Mouse (Mus musculus) stomach, postnatal 0 days (tissue): Measurements from ENCODE around the gene Sgms1. TPM values are rescaled to one million over a fixed set of nuclear protein-coding genes. Genes with fewer than 3 reads are reported as not detected.

ENCODE experiments used
- ATAC-seq: fragments of 200-750 bp; cut with Nextera tagmentation; 2 replicates; pipeline ENCODE4 v1.8.0; 2017; ENCODE audit not compliant: low FRiP score, low TSS enrichment
- DNase-seq: peaks from one replicate; pipeline ENCODE4 v3.0.0-alpha.2; 2016; ENCODE audit warnings: low spot score
- H3K27ac ChIP-seq: fragments of 300-500 bp; sonication (generic); replicated peaks from 2 replicates; pipeline ENCODE4 v1.5.1; 2014; ENCODE audit warnings: mild to moderate bottlenecking, control low read depth
- H3K27me3 ChIP-seq: fragments of 300-500 bp; sonication (generic); 2 replicates; pipeline ENCODE4 v1.6.1; 2014; ENCODE audit warnings: low read length; ENCODE audit not compliant: control insufficient read depth, insufficient read depth
- H3K36me3 ChIP-seq: fragments of 300-500 bp; sonication (generic); 2 replicates; pipeline ENCODE4 v1.6.1; 2014; ENCODE audit warnings: low read length, mixed read lengths; ENCODE audit not compliant: control insufficient read depth, insufficient read depth
- H3K4me1 ChIP-seq: fragments of 300-500 bp; sonication (generic); replicated peaks from 2 replicates; pipeline ENCODE4 v1.6.1; 2014; ENCODE audit warnings: antibody characterized with exemption; ENCODE audit not compliant: control insufficient read depth, insufficient read depth
- H3K4me2 ChIP-seq: fragments of 300-500 bp; sonication (generic); replicated peaks from 2 replicates; pipeline ENCODE4 v1.6.1; 2014; ENCODE audit warnings: low read depth, mild to moderate bottlenecking, control low read depth, moderate library complexity
- H3K4me3 ChIP-seq: fragments of 300-500 bp; sonication (generic); 2 replicates; pipeline ENCODE4 v1.5.1; 2014; ENCODE audit warnings: low read depth, low read length, control low read depth
- H3K9ac ChIP-seq: fragments of 300-500 bp; sonication (generic); 2 replicates; pipeline ENCODE4 v1.6.1; 2014; ENCODE audit warnings: mild to moderate bottlenecking, low read length, control low read depth, mixed read lengths
- H3K9me3 ChIP-seq: fragments of 300-500 bp; sonication (generic); 2 replicates; pipeline ENCODE4 v1.6.1; 2016; ENCODE audit warnings: low read length; ENCODE audit not compliant: control insufficient read depth
- CTCF ChIP-seq: IDR thresholded peaks from 2 replicates; pipeline ENCODE4 v1.5.1; 2016; ENCODE audit warnings: antibody characterized with exemption, low read depth, mild to moderate bottlenecking, moderate library complexity
- EP300 ChIP-seq: optimal IDR thresholded peaks from 2 replicates; pipeline ENCODE3; 2016; ENCODE audit warnings: antibody characterized with exemption
- WGBS: fragments of 180-500 bp; shearing (Covaris S2); extraction: QIAGEN DNeasy Blood & Tissue Kit; methylation state at CpG from one replicate; pipeline ENCODE4 v1.1.7; 2014; 5-methylcytosine and 5-hydroxymethylcytosine counted together
- polyA plus RNA-seq: library from polyadenylated mRNA; unstranded; fragments of >200 nt; fragmentation: Nextera tagmentation; extraction: Ambion mirVana; gene quantifications from 2 replicates; pipeline ENCODE4 v1.2.1, GENCODE M21; 2015

The Sgms1 gene
- polyA plus RNA-seq, 1 experiment from 2014 or later = 29.3 TPM

DNA sequence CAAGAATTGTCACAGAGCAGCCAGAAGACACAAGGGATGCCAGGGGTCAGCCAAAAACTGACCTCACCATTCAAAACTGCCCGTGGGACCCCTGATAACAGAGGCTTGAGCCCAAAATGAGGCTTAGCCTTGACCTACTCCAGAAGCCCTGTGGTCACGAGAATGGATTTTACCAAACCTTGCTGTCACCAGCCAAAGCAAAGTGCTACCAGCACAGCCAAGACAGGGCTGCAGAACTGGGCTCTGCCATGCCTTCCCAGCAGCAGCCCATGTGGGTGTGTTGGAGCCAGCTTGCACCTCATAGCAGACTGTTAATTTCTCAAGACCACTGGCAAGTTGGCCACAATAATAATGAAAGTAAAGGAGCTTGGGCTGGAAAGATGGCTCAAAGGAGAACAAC, 168.5 kb downstream of the Sgms1 start:
- WGBS = 70% methylated on average over 2 of the region's 2 CpGs
- no peak overlapping the region for H3K27ac ChIP-seq
- no peaks in the 10 kb centered on the region for H3K4me1 ChIP-seq
- TF ChIP-seq EP300 = no peak
- no peak for TF ChIP-seq CTCF
- H3K9ac ChIP-seq = no peak overlapping the region
- ATAC-seq (no peak), DNase-seq (no peak)
- no peaks in the 10 kb centered on the region for H3K9me3 ChIP-seq
- no peak overlapping the region for H3K4me2 ChIP-seq
- no peaks in the 10 kb centered on the region for H3K36me3 ChIP-seq
- H3K4me3 ChIP-seq = no peak overlapping the region
- H3K27me3 ChIP-seq = no peaks in the 10 kb centered on the region

DNA sequence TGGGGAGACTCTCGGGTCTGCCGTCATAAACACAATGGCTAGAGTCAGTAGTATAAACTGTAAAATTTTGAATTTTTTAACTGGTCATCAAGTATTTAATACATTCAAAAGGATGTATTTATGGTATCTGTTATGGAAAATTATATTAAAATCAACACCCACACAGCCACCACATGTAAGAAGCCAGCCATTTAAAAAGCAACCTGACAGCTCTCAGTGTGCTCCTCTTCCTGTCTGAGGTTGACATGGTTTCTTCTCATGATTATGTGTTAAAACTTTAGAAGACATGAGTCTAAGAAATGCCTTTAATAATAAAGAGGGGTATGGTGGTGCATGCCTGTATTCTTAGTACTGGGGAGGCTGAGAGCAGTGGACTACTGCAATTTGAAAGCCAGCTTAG, 172.8 kb downstream of the Sgms1 start:
- no peak overlapping the region for H3K9ac ChIP-seq
- no peaks in the 10 kb centered on the region for H3K9me3 ChIP-seq
- H3K4me3 ChIP-seq = no peak overlapping the region
- H3K36me3 ChIP-seq = no peaks in the 10 kb centered on the region
- TF ChIP-seq EP300 (no peak), CTCF (no peak)
- ATAC-seq (no peak), DNase-seq (no peak)
- H3K27ac ChIP-seq = no peak overlapping the region
- 93% methylated on average over 2 of the region's 2 CpGs for WGBS
- no peak overlapping the region for H3K4me2 ChIP-seq
- no peaks in the 10 kb centered on the region for H3K27me3 ChIP-seq
- no peaks in the 10 kb centered on the region for H3K4me1 ChIP-seq

- Histone ChIP-seq H3K27me3 (no peaks in the 10 kb centered on the region), H3K4me1 (0 out of 2 replicates have a peak, but pooled peaks cover 2% of the 10 kb centered on the region), H3K27ac (no peak overlapping the region; the same call in 1 of the 2 replicates), H3K9ac (no peak overlapping the region), H3K4me3 (no peak overlapping the region), H3K9me3 (no peaks in the 10 kb centered on the region), H3K36me3 (no peaks in the 10 kb centered on the region), H3K4me2 (no peak overlapping the region)
- ATAC-seq (peak; percentile 80), DNase-seq (peak; percentile 30)
- no peak for TF ChIP-seq EP300
- TF ChIP-seq CTCF = no peak
- WGBS = 47% methylated on average over 12 of the region's 12 CpGs
Observed at GRCm38 (mm10) chr19:32214905-32215806, 174.4 kb downstream of the Sgms1 start.

DNA sequence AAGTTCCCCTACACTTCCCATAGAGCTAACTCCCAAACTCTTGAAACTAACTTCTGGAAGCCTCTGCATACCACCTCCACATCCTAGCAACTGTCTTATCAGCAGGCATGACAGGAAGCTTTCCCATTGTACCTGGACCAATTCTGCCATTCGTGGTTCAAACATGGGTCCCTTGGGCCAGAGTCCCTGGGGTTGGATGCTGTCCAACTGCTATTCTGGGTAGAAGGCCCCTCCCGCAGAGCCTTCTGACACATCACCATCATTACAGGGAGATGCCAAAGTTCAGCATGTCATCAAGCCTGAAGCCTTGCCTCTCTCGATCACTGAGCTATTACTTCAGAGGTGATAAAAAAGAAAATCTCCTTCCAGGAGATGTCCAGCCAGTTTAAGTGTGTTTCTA, 175.9 kb downstream of the Sgms1 start:
- Histone ChIP-seq H3K9me3 (no peaks in the 10 kb centered on the region), H3K27me3 (no peaks in the 10 kb centered on the region), H3K4me3 (no peak overlapping the region), H3K9ac (no peak overlapping the region), H3K36me3 (no peaks in the 10 kb centered on the region), H3K4me1 (0 out of 2 replicates have a peak, but pooled peaks cover 2% of the 10 kb centered on the region), H3K27ac (no peak overlapping the region), H3K4me2 (no peak overlapping the region)
- TF ChIP-seq EP300 (no peak), CTCF (no peak)
- ATAC-seq (no peak), DNase-seq (no peak)
- 66% methylated on average over 3 of the region's 3 CpGs for WGBS

- TF ChIP-seq CTCF (no peak), EP300 (no peak)
- peak overlapping the region; percentile 72 for H3K4me2 ChIP-seq
- no peaks in the 10 kb centered on the region for H3K27me3 ChIP-seq
- H3K9ac ChIP-seq = peak overlapping the region; percentile 69; the same call in 1 of the 2 replicates
- H3K9me3 ChIP-seq = no peaks in the 10 kb centered on the region
- no peak for DNase-seq
- H3K4me3 ChIP-seq = peak overlapping the region; percentile 50
- 0 out of 2 replicates have a peak, but pooled peaks cover 2% of the 10 kb centered on the region for H3K4me1 ChIP-seq
- ATAC-seq = peak; percentile 36
- H3K27ac ChIP-seq = peak overlapping the region; percentile 94
- H3K36me3 ChIP-seq = no peaks in the 10 kb centered on the region
Observed at GRCm38 (mm10) chr19:32211293-32211585, 178.3 kb downstream of the Sgms1 start.
